Mouse (Mus musculus): ENCODE measurements around the gene Evpl.

DNA sequence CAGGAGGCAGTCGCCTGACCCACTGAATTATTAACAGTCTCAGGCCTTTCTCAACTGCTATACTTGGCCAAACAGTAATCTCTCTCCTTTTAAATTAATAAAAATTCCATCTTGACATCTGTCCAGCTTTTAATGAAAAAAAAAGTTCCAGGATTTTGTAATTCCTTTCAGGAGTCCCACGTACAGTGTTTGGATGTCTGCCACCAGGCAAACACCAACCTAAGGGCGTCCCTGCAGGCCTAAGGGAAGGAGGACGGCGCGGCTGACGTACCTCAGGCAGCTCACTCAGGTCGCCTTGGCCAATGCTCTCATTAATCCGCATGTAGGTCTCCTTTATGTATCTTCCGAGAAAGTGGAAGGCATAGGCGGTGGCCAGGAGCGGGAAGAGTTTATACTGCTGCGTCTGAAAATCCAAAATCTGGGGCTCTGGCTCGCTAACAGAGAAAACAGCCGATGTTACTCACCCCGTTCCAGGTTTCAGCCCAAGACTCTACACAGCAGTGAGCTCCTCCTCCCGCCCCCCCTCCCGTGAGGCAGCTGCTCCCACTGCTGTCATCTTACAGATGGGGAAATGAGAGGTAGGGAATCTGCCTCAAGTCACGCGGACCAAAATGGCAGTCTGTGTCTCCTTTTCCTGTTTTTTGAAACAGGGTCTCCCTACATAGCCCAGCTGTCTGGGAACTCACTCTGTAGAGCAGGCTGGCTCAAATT lies 59.3 kb downstream of the Evpl start:
- no peak for TF ChIP-seq CTCF (IDR thresholded peaks at IDR 0.05; ENCODE audit: extremely low read depth, insufficient read depth, insufficient read length, insufficient replicate concordance)
- no peak for TF ChIP-seq POLR2A (IDR thresholded peaks at IDR 0.05; ENCODE audit: low read depth, low read length)
